ENCODE assay signal across 9 mouse cellular contexts in genomic region chr10:127665366-127666181, GRCm38 (mm10). TPM values are rescaled to one million over a fixed set of nuclear protein-coding genes. Genes with fewer than 3 reads are reported as not detected.
A peak's percentile ranks its signal among the peaks of the same experiment; 100 is the strongest.
DNase-seq lines count a peak whose midpoint lies in the region; ATAC-seq and TF ChIP-seq lines count a peak whose summit lies in the region.
"Had no signal": no experiment of that assay in that cellular context is flagged by ENCODE, and none has a peak within 500 bp of the region (broad histone marks: within the 10 kb centered on the region; RNA-seq: fewer than 3 reads in every experiment).

No protein-coding gene starts in this region.

- peaks cover 8% of the 10 kb centered on the region for H3K36me3 ChIP-seq in heart, embryonic 11.5 days (ENCODE audit: control insufficient read depth, insufficient read depth, low read length)
- peaks cover 36% of the 10 kb centered on the region for H3K36me3 ChIP-seq in limb, embryonic 14.5 days (ENCODE audit: control insufficient read depth, insufficient read depth, low read length)
- H3K36me3 ChIP-seq in neural tube, embryonic 12.5 days: no peaks in the 10 kb centered on the region

- peak overlapping the region; percentile 97 for H3K27ac ChIP-seq in heart, embryonic 11.5 days (ENCODE audit: low read depth, low read length)
- peak overlapping the region; percentile 98 for H3K27ac ChIP-seq in limb, embryonic 14.5 days (replicated peaks; ENCODE audit: low read depth, low read length)
- H3K27ac ChIP-seq in neural tube, embryonic 12.5 days: 0 out of 2 replicates have a peak overlapping the region, but pooled peaks have one; percentile 4

- H3K9ac ChIP-seq in heart, embryonic 11.5 days (ENCODE audit: low read depth, low read length): peak overlapping the region; percentile 83
- H3K9ac ChIP-seq in limb, embryonic 14.5 days (ENCODE audit: low read depth, low read length, severe bottlenecking): peak overlapping the region; percentile 79
- H3K9ac ChIP-seq in neural tube, embryonic 12.5 days: peak overlapping the region; percentile 60

- H3K4me2 ChIP-seq in heart, embryonic 11.5 days: peak overlapping the region; percentile 85
- peak overlapping the region; percentile 54 for H3K4me2 ChIP-seq in limb, embryonic 14.5 days (replicated peaks; ENCODE audit: low read depth, low read length, severe bottlenecking)
- peak overlapping the region; percentile 82 for H3K4me2 ChIP-seq in neural tube, embryonic 12.5 days (replicated peaks)

- TF ChIP-seq POLR2A in limb, embryonic 14.5 days (IDR thresholded peaks at IDR 0.05; ENCODE audit: borderline replicate concordance, extremely low read depth, insufficient read depth, insufficient read length): no peak

- peak overlapping the region; percentile 73 for H3K4me3 ChIP-seq in heart, embryonic 11.5 days (ENCODE audit: low read depth, low read length)
- H3K4me3 ChIP-seq in limb, embryonic 14.5 days (replicated peaks; ENCODE audit: low read length): peak overlapping the region; percentile 55
- peak overlapping the region; percentile 53 for H3K4me3 ChIP-seq in neural tube, embryonic 12.5 days

- DNase-seq in retina, postnatal 1 day: peak; percentile 47
- DNase-seq in retina, embryonic 14.5 days (ENCODE audit: low spot score): no peak
- DNase-seq in brain, adult 2 months (ENCODE audit: low read depth, low spot score): peak; percentile 70
- no peak for DNase-seq in limb, embryonic 14.5 days (ENCODE audit: low spot score)
- no peak for DNase-seq in layer of hippocampus, postnatal 36 days

- H3K27me3 ChIP-seq in heart, embryonic 11.5 days (ENCODE audit: control insufficient read depth, insufficient read depth, low read length): peaks cover 10% of the 10 kb centered on the region
- H3K27me3 ChIP-seq in limb, embryonic 14.5 days (ENCODE audit: control insufficient read depth, insufficient read depth, low read length): no peaks in the 10 kb centered on the region
- H3K27me3 ChIP-seq in neural tube, embryonic 12.5 days (replicated peaks): peaks cover 83% of the 10 kb centered on the region

- H3K9me3 ChIP-seq in heart, embryonic 11.5 days (replicated peaks; ENCODE audit: control insufficient read depth, low read length): no peaks in the 10 kb centered on the region
- H3K9me3 ChIP-seq in limb, embryonic 14.5 days (ENCODE audit: control insufficient read depth, low read length): no peaks in the 10 kb centered on the region
- H3K9me3 ChIP-seq in neural tube, embryonic 12.5 days: no peaks in the 10 kb centered on the region

- peaks cover 50% of the 10 kb centered on the region for H3K4me1 ChIP-seq in heart, embryonic 11.5 days (ENCODE audit: control insufficient read depth, insufficient read depth, low read length)
- peaks cover 59% of the 10 kb centered on the region for H3K4me1 ChIP-seq in limb, embryonic 14.5 days (ENCODE audit: control insufficient read depth, insufficient read depth, low read length)
- peaks cover 57% of the 10 kb centered on the region for H3K4me1 ChIP-seq in neural tube, embryonic 12.5 days

- no peak for ATAC-seq in heart, embryonic 11.5 days (replicated peaks; ENCODE audit: insufficient number of reproducible peaks, low FRiP score, low TSS enrichment)
- ATAC-seq in limb, embryonic 14.5 days (ENCODE audit: low FRiP score, low read depth): no peak
- no peak for ATAC-seq in neural tube, embryonic 12.5 days (ENCODE audit: low FRiP score, low read depth)
- no peak for ATAC-seq in erythroid progenitor cell, adult 5-6 weeks (replicated peaks; ENCODE audit: low FRiP score, poor library complexity, severe bottlenecking)

- whole genome bisulfite sequencing in heart, embryonic 11.5 days (ENCODE audit: insufficient replicate concordance): 6% methylated on average over 14 of the region's 14 CpGs
- 2% methylated on average over 14 of the region's 14 CpGs for WGBS in limb, embryonic 14.5 days
- WGBS in neural tube, embryonic 12.5 days: 2% methylated on average over 14 of the region's 14 CpGs

RNA-seq across cellular contexts. Expression of gene Nemp1, which starts 1.1 kb away (rescaled TPM):
- 6.7 and 8.4 TPM in 2 replicates for polyA plus RNA-seq in heart, embryonic 11.5 days (2014; fragmentation: Nextera tagmentation; extraction: Ambion mirVana)
- polyA plus RNA-seq in limb, embryonic 14.5 days (2012; rRNA removed): 12.3 and 13.9 TPM in 2 replicates
- polyA plus RNA-seq in limb, embryonic 14.5 days (2014; fragmentation: Nextera tagmentation; extraction: Ambion mirVana): 9.0 and 10.2 TPM in 2 replicates
- 7.2 and 8.0 TPM in 2 replicates for polyA plus RNA-seq in neural tube, embryonic 12.5 days (2016; fragmentation: Nextera tagmentation; extraction: Ambion mirVana)
- total RNA-seq in layer of hippocampus, postnatal 36 days (2021): 1 to 10 TPM; 5.1 to 6.7 TPM
- total RNA-seq in erythroid progenitor cell, adult 5-6 weeks (2015; ENCODE audit: low replicate concordance): 73.5 and 83.4 TPM in 2 replicates
- total RNA-seq in erythroid progenitor cell, adult 5-6 weeks (2017; ENCODE audit: low replicate concordance): 69.6 and 83.2 TPM in 2 replicates

RNA-seq across cellular contexts. Expression of gene Nab2, which starts 2.8 kb away (rescaled TPM):
- 7.9 and 10.1 TPM in 2 replicates for polyA plus RNA-seq in heart, embryonic 11.5 days (2014; fragmentation: Nextera tagmentation; extraction: Ambion mirVana)
- polyA plus RNA-seq in limb, embryonic 14.5 days (2012; rRNA removed): 64.5 and 68.3 TPM in 2 replicates
- polyA plus RNA-seq in limb, embryonic 14.5 days (2014; fragmentation: Nextera tagmentation; extraction: Ambion mirVana): 16.4 and 19.9 TPM in 2 replicates
- polyA plus RNA-seq in neural tube, embryonic 12.5 days (2016; fragmentation: Nextera tagmentation; extraction: Ambion mirVana): 5.6 and 6.9 TPM in 2 replicates
- 10 to 100 TPM; 42.7 to 43.8 TPM for total RNA-seq in layer of hippocampus, postnatal 36 days (2021)
- 2.5 TPM in 1 of 2 replicates, not detected in the other for total RNA-seq in erythroid progenitor cell, adult 5-6 weeks (2015; ENCODE audit: low replicate concordance)
- total RNA-seq in erythroid progenitor cell, adult 5-6 weeks (2017; ENCODE audit: low replicate concordance): 1.7 and 3.1 TPM in 2 replicates

RNA-seq across cellular contexts. Expression of gene Stat6, which starts 22.8 kb away (rescaled TPM):
- 21.0 and 27.1 TPM in 2 replicates for polyA plus RNA-seq in heart, embryonic 11.5 days (2014; fragmentation: Nextera tagmentation; extraction: Ambion mirVana)
- 30.7 and 33.5 TPM in 2 replicates for polyA plus RNA-seq in limb, embryonic 14.5 days (2012; rRNA removed)
- 22.2 and 24.6 TPM in 2 replicates for polyA plus RNA-seq in limb, embryonic 14.5 days (2014; fragmentation: Nextera tagmentation; extraction: Ambion mirVana)
- polyA plus RNA-seq in neural tube, embryonic 12.5 days (2016; fragmentation: Nextera tagmentation; extraction: Ambion mirVana): 7.2 and 7.5 TPM in 2 replicates
- total RNA-seq in layer of hippocampus, postnatal 36 days (2021): 1 to 10 TPM; 5.1 to 6.2 TPM
- 11.5 and 26.8 TPM in 2 replicates for total RNA-seq in erythroid progenitor cell, adult 5-6 weeks (2015; ENCODE audit: low replicate concordance)
- 11.3 and 16.6 TPM in 2 replicates for total RNA-seq in erythroid progenitor cell, adult 5-6 weeks (2017; ENCODE audit: low replicate concordance)

RNA-seq across cellular contexts. Expression of gene Myo1a, which starts 39.4 kb away (rescaled TPM):
- 0.14 and 0.49 TPM in 2 replicates for polyA plus RNA-seq in heart, embryonic 11.5 days (2014; fragmentation: Nextera tagmentation; extraction: Ambion mirVana)
- 1.2 and 1.7 TPM in 2 replicates for polyA plus RNA-seq in limb, embryonic 14.5 days (2012; rRNA removed)
- polyA plus RNA-seq in limb, embryonic 14.5 days (2014; fragmentation: Nextera tagmentation; extraction: Ambion mirVana): 0.30 and 0.48 TPM in 2 replicates
- 0.29 and 0.58 TPM in 2 replicates for polyA plus RNA-seq in neural tube, embryonic 12.5 days (2016; fragmentation: Nextera tagmentation; extraction: Ambion mirVana)
- total RNA-seq in layer of hippocampus, postnatal 36 days (2021): 1 to 10 TPM; 1.0 to 1.3 TPM
- 0.84 TPM in 1 of 2 replicates, not detected in the other for total RNA-seq in erythroid progenitor cell, adult 5-6 weeks (2015; ENCODE audit: low replicate concordance)
- total RNA-seq in erythroid progenitor cell, adult 5-6 weeks (2017; ENCODE audit: low replicate concordance): 2.3 and 3.5 TPM in 2 replicates
- total RNA-seq: heart, postnatal 36 days had no signal

RNA-seq across cellular contexts. Expression of gene Lrp1, which starts 44.6 kb away (rescaled TPM):
- 32.8 and 34.6 TPM in 2 replicates for polyA plus RNA-seq in heart, embryonic 11.5 days (2014; fragmentation: Nextera tagmentation; extraction: Ambion mirVana)
- 261 and 271 TPM in 2 replicates for polyA plus RNA-seq in limb, embryonic 14.5 days (2012; rRNA removed)
- 146 and 172 TPM in 2 replicates for polyA plus RNA-seq in limb, embryonic 14.5 days (2014; fragmentation: Nextera tagmentation; extraction: Ambion mirVana)
- polyA plus RNA-seq in neural tube, embryonic 12.5 days (2016; fragmentation: Nextera tagmentation; extraction: Ambion mirVana): 85.7 and 96.0 TPM in 2 replicates
- total RNA-seq in layer of hippocampus, postnatal 36 days (2021): 100 to 1,000 TPM; 268 to 307 TPM
- total RNA-seq in erythroid progenitor cell, adult 5-6 weeks (2015; ENCODE audit: low replicate concordance): 19.7 and 21.6 TPM in 2 replicates
- total RNA-seq in erythroid progenitor cell, adult 5-6 weeks (2017; ENCODE audit: low replicate concordance): 11.5 and 13.1 TPM in 2 replicates

Comparison
In these comparisons a context has a peak if more than half of its experiments do, and no peak if none do; other contexts are left out.
1. DNase-seq: peak in retina, postnatal 1 day (single experiment) and brain, adult 2 months (single experiment); none in retina, embryonic 14.5 days (single experiment), limb, embryonic 14.5 days (single experiment) and layer of hippocampus, postnatal 36 days (0 of 2).
2. H3K27ac ChIP-seq: peak in every context shown above with its lines; median percentile 98 in limb, embryonic 14.5 days; 97 in heart, embryonic 11.5 days; 4 in neural tube, embryonic 12.5 days.
3. Peak in every context shown above with its lines, with median percentiles within 50 percentile points of each other: H3K4me2 ChIP-seq, H3K4me3 ChIP-seq and H3K9ac ChIP-seq.